Mouse (Mus musculus) lung, postnatal 36 days (tissue): ENCODE results near the gene Gpr107.

Experiments
- DNase-seq: peaks from one replicate; pipeline ENCODE4 v3.0.0; 2022; ENCODE audit warnings: mixed read lengths

Gpr107 gene

GRCm38 (mm10) chr2:31151892-31152812, at the start of gene Gpr107:
Gene Gpr107 (plus strand): TSS chr2:31152316.
- DNase-seq: peak; percentile 91

- DNase-seq: no peak
Observed at GRCm38 (mm10) chr2:31103321-31103720, 48.8 kb upstream of the Gpr107 start.

- DNase-seq: no peak
Observed at GRCm38 (mm10) chr2:31105279-31105678, 46.8 kb upstream of the Gpr107 start.

GRCm38 (mm10) chr2:31106004-31106403, 46.1 kb upstream of the Gpr107 start:
- no peak for DNase-seq

- no peak for DNase-seq
Observed at GRCm38 (mm10) chr2:31106621-31107320, 45.3 kb upstream of the Gpr107 start.

GRCm38 (mm10) chr2:31108186-31108585, 43.9 kb upstream of the Gpr107 start:
- no peak for DNase-seq

- DNase-seq: no peak
Observed at GRCm38 (mm10) chr2:31109960-31110548, 42.1 kb upstream of the Gpr107 start.

GRCm38 (mm10) chr2:31111685-31112084, 40.4 kb upstream of the Gpr107 start:
- no peak for DNase-seq

GRCm38 (mm10) chr2:31114205-31114604, 37.9 kb upstream of the Gpr107 start:
- DNase-seq: no peak

- DNase-seq: no peak
Observed at GRCm38 (mm10) chr2:31115091-31115942, 36.8 kb upstream of the Gpr107 start.

- DNase-seq: no peak
Observed at GRCm38 (mm10) chr2:31115943-31116731, 36.0 kb upstream of the Gpr107 start.

- DNase-seq: no peak
Observed at GRCm38 (mm10) chr2:31118211-31118610, 33.9 kb upstream of the Gpr107 start.

GRCm38 (mm10) chr2:31118639-31119380, 33.3 kb upstream of the Gpr107 start:
- no peak for DNase-seq

GRCm38 (mm10) chr2:31119795-31120194, 32.3 kb upstream of the Gpr107 start:
- DNase-seq: no peak

GRCm38 (mm10) chr2:31121131-31121693, 30.9 kb upstream of the Gpr107 start:
- DNase-seq: no peak

GRCm38 (mm10) chr2:31122806-31123205, 29.3 kb upstream of the Gpr107 start:
- DNase-seq: no peak

- DNase-seq: no peak
Observed at GRCm38 (mm10) chr2:31123493-31123892, 28.6 kb upstream of the Gpr107 start.

- DNase-seq: peak; percentile 53
Observed at GRCm38 (mm10) chr2:31124694-31125093, 27.4 kb upstream of the Gpr107 start.

- no peak for DNase-seq
Observed at GRCm38 (mm10) chr2:31125156-31125555, 27.0 kb upstream of the Gpr107 start.

GRCm38 (mm10) chr2:31126048-31126447, 26.1 kb upstream of the Gpr107 start:
- DNase-seq: no peak

GRCm38 (mm10) chr2:31127219-31127618, 24.9 kb upstream of the Gpr107 start:
- DNase-seq: peak; percentile 51
